Mouse (Mus musculus): ENCODE data around the gene Hoxc12. TPM values are rescaled to one million over a fixed set of nuclear protein-coding genes. Genes with fewer than 3 reads are reported as not detected.

Gene Hoxc12
- not detected for total RNA-seq (2023)

DNA sequence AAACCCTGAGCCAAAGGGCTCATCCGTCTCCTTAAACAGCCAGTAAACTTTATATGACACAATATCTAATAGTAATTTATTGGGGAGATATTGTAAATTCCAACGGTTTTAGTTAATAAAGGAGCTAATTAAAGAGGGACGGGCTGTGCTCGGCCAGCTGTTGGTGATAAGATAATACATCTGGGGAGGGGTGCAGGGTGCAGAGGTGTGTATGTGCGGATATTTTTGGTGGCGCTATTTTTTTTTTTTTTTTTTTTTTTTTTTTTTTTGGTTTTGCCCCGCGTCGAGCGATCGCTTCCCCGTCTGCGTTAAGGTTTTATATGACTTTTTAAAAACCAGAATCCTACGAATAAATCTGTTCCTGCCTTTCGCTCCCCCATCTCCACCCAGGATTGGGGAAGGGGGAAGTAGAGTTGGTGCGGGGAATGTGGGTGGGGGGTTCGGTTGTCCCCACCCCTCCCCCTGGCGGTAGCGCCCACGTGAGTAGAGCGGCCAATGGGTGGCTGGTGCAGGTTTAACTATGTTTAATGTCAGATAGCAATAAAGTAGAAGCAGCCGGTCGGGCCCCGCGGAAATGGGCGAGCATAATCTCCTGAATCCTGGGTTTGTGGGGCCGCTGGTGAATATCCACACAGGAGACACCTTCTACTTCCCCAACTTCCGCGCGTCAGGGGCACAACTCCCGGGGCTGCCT is at the start of gene Hoxc12:
Gene Hoxc12, plus strand, starts transcription at position 479 of the 694 bp plus-strand sequence.

DNA sequence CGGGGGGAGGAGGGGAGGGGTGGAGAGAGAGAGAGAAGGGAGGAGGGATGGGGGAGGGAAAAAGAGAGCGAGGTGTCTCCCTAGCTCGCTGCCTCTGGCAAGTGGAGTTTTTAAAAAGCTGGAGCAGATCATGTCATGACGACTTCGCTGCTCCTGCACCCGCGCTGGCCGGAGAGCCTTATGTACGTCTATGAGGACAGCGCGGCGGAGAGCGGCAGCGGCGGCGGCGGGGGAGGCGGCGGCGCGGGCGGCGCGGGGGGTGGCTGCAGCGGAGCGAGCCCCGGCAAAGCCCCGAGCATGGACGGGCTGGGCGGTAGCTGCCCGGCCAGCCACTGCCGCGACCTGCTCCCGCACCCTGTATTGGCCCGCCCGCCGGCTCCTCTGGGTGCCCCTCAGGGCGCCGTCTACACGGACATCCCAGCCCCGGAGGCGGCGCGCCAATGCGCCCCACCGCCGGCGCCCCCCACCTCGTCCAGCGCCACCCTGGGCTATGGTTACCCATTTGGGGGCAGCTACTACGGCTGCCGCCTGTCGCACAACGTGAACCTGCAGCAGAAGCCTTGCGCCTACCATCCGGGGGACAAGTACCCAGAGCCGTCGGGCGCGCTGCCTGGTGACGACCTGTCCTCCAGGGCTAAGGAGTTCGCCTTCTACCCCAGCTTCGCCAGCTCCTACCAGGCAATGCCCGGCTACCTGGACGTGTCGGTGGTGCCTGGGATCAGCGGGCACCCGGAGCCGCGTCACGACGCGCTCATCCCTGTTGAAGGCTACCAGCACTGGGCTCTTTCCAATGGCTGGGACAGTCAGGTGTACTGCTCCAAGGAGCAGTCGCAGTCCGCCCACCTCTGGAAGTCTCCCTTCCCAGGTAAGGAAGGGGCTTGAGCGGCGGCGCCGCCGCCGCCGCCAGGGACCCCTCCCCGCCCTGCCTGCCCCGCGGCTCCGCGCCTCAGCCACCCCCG is 15.2 kb upstream of the Hoxc12 start, which contains the start of gene Hoxc13:
Gene Hoxc13, plus strand, starts transcription at position 51 of the 959 bp plus-strand sequence.

DNA sequence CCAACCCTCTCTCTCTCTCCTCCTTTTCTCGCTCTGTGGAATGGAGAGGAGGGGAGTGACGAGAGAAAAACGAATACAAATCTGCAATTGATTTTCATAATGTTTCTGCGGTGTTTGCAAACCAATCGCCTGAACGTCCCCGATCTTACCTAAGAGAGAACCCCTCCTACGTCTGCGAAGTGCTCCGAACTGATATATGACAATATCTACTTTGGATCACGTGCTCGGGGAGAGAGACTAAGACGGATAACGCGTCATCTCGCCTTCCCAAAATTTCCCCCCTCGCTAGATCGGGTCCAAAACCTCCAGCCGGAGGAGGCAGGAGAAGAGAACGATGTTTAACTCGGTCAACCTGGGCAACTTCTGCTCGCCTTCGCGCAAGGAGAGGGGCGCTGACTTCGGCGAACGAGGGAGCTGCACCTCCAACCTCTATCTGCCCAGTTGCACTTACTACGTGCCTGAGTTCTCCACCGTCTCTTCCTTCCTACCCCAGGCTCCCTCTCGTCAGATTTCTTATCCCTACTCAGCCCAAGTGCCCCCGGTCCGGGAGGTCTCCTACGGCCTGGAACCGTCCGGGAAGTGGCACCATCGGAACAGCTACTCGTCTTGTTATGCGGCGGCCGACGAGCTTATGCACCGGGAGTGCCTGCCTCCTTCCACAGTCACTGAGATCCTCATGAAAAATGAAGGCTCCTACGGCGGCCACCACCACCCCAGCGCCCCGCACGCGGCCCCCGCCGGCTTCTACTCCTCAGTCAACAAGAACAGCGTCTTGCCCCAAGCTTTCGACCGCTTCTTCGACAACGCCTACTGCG is 17.8 kb downstream of the Hoxc12 start, which contains the start of gene Hoxc11:
Gene Hoxc11, plus strand, starts transcription at position 236 of the 815 bp plus-strand sequence.

DNA sequence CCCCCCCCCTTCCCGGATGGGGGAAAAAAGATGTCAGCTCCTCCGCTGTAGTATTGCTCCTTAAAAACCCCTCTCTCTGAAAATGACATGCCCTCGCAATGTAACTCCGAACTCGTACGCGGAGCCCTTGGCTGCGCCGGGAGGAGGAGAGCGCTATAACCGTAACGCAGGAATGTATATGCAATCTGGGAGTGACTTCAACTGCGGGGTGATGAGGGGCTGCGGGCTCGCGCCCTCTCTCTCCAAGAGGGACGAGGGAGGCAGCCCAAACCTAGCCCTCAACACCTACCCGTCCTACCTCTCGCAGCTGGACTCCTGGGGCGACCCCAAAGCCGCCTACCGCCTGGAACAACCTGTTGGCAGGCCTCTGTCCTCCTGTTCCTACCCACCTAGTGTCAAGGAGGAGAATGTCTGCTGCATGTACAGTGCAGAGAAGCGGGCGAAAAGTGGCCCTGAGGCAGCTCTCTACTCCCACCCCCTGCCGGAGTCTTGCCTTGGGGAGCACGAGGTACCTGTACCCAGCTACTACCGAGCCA is 30.3 kb downstream of the Hoxc12 start, which contains the start of gene Hoxc10:
Gene Hoxc10, plus strand, starts transcription at position 21 of the 536 bp plus-strand sequence.

DNA sequence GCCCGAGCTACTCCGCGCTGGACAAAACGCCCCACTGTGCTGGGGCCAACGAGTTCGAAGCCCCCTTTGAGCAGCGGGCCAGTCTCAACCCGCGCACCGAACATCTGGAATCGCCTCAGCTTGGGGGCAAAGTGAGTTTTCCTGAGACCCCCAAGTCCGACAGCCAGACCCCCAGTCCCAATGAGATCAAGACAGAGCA is 30.7 kb downstream of the Hoxc12 start, which contains the start of gene Hoxc5:
Gene Hoxc5, plus strand, starts transcription at position 132 of the 199 bp plus-strand sequence.

DNA sequence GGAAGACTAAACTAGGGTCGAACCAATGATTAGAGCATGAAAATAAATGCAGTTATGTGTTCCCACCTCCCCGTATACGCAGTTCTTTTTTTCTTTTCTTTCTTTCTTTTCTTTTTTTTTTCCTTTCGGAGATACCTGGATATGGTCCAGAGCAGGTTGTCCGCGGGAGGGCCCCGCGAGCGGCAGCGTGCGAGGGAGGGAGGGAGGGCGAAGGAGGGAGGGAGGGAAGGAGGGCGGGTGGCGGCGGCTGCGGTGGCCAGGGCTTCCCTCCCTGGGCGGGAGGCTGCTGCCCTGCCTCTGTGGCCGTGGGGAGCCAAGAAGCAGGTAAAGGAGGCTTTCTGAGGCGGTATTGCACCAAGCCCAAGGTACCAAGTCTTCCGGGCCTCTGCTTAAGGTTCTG is 39.6 kb downstream of the Hoxc12 start, which contains the start of gene Hoxc9:
Gene Hoxc9, plus strand, starts transcription at position 269 of the 400 bp plus-strand sequence.

Other genes starting within 250 kb of the Hoxc12 start
- 10 to 100 TPM; 18.9 to 19.4 TPM for gene Calcoco1, start 214.6 kb upstream of the Hoxc12 start, total RNA-seq (2023)
- not detected for gene Hoxc13, start 15.7 kb upstream of the Hoxc12 start, total RNA-seq (2023)
- gene Hoxc11, start 17.7 kb downstream of the Hoxc12 start, total RNA-seq (2023) = not detected
- gene Hoxc10, start 30.0 kb downstream of the Hoxc12 start, total RNA-seq (2023) = not detected
- gene Hoxc5, start 30.7 kb downstream of the Hoxc12 start, total RNA-seq (2023) = not detected
- under 1 TPM in 1 of 2 experiments, not detected in 1; 0.13 TPM for gene Hoxc9, start 39.7 kb downstream of the Hoxc12 start, total RNA-seq (2023)
- gene Hoxc8, start 53.9 kb downstream of the Hoxc12 start, total RNA-seq (2023) = not detected
- gene Hoxc6, start 61.5 kb downstream of the Hoxc12 start, total RNA-seq (2023) = 1 to 10 TPM in 1 of 2 experiments, not detected in 1; 1.6 TPM
- gene Hoxc4, start 82.2 kb downstream of the Hoxc12 start, total RNA-seq (2023) = under 1 TPM in 1 of 2 experiments, not detected in 1; 0.18 TPM
- 1 to 10 TPM; 2.2 to 4.1 TPM for gene Smug1, start 230.3 kb downstream of the Hoxc12 start, total RNA-seq (2023)